10 mouse cellular contexts compared by ENCODE assay signal in the genomic region with DNA sequence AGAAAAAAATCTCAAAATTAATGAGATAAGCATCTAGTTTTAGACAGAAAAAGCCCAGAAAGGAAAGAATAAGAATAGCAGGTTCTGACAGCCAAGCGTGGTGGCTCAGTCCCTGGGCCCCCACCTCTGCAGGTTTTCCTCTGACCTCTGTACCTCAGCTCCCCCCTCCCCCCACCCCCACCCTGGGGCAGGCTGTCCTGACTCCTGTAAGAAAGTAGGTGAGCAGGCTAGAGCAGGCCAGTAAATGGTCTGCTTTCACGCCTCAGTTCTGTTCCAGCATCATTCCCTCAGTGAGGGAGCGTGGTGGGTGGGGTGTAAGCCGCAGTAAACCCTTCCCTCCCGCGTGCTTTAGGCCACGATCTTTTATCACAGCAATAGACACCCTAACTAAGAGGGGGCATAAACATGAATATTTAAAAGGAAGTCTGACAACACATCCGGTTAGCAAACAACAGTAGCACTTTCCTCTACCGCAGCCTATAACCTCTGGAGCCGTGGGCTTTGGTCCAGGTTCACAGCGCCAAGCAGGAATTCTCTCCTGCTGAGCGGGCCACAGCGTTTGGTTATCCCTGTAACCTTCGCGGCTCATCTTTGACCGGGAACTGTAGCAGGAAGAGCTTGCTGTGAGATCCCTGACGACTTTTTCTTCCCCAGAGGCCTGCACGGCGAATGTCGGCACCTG. TPM values are rescaled to one million over a fixed set of nuclear protein-coding genes. Genes with fewer than 3 reads are reported as not detected.
DNase-seq lines count a peak whose midpoint lies in the region; ATAC-seq and TF ChIP-seq lines count a peak whose summit lies in the region.
"Had no signal": no experiment of that assay in that cellular context is flagged by ENCODE, and none has a peak within 500 bp of the region (broad histone marks: within the 10 kb centered on the region; RNA-seq: fewer than 3 reads in every experiment).

No protein-coding gene starts in this region.

- 0 out of 2 replicates have a peak overlapping the region, but pooled peaks have one; percentile 2 for H3K27ac ChIP-seq in hindbrain, embryonic 12.5 days
- H3K27ac ChIP-seq in hindbrain, embryonic 11.5 days (ENCODE audit: low read depth, low read length): no peak overlapping the region
- no peak overlapping the region for H3K27ac ChIP-seq in hindbrain, postnatal 0 days
- H3K27ac ChIP-seq in liver, embryonic 13.5 days: peak overlapping the region; percentile 53
- H3K27ac ChIP-seq in forebrain, embryonic 13.5 days: no peak overlapping the region

- no peak for DNase-seq in hindbrain, embryonic 11.5 days (ENCODE audit: low spot score)
- DNase-seq in R1 (ENCODE audit: low read depth, low spot score): peak; percentile 95
- no peak for DNase-seq in hindbrain, postnatal 0 days (ENCODE audit: low spot score)
- DNase-seq in liver, embryonic 13.5 days: no peak
- DNase-seq in adrenal gland, adult (ENCODE audit: inconsistent age in 2 of 2, low spot score in 1 of 2): no peak
- no peak for DNase-seq in right cerebral cortex, adult 18-20 months

- no peak overlapping the region for H3K4me3 ChIP-seq in hindbrain, embryonic 12.5 days
- no peak overlapping the region for H3K4me3 ChIP-seq in hindbrain, embryonic 11.5 days (ENCODE audit: low read depth, low read length)
- no peak overlapping the region for H3K4me3 ChIP-seq in hindbrain, postnatal 0 days (ENCODE audit: low read length)
- no peak overlapping the region for H3K4me3 ChIP-seq in liver, embryonic 13.5 days (replicated peaks)
- no peak overlapping the region for H3K4me3 ChIP-seq in forebrain, embryonic 13.5 days
- H3K4me3 ChIP-seq: myocyte had no signal

- no peak for ATAC-seq in hindbrain, embryonic 12.5 days (ENCODE audit: low FRiP score)
- ATAC-seq in hindbrain, embryonic 11.5 days (ENCODE audit: low FRiP score): no peak
- ATAC-seq in hindbrain, postnatal 0 days: no peak
- ATAC-seq in liver, embryonic 13.5 days (ENCODE audit: low read depth): peak; percentile 29
- no peak for ATAC-seq in forebrain, embryonic 13.5 days

- peaks cover 8% of the 10 kb centered on the region for H3K4me1 ChIP-seq in hindbrain, embryonic 12.5 days
- 0 out of 2 replicates have a peak, but pooled peaks cover 2% of the 10 kb centered on the region for H3K4me1 ChIP-seq in hindbrain, embryonic 11.5 days (replicated peaks; ENCODE audit: control insufficient read depth, insufficient read depth, low read length)
- H3K4me1 ChIP-seq in hindbrain, postnatal 0 days (ENCODE audit: insufficient read depth, low read length): no peaks in the 10 kb centered on the region
- peaks cover 9% of the 10 kb centered on the region; the same call in 1 of the 2 replicates for H3K4me1 ChIP-seq in liver, embryonic 13.5 days (replicated peaks)
- H3K4me1 ChIP-seq in forebrain, embryonic 13.5 days: peaks cover 8% of the 10 kb centered on the region

- no peaks in the 10 kb centered on the region for H3K9me3 ChIP-seq in hindbrain, embryonic 12.5 days (replicated peaks)
- no peaks in the 10 kb centered on the region for H3K9me3 ChIP-seq in hindbrain, embryonic 11.5 days (ENCODE audit: control insufficient read depth, low read length)
- no peaks in the 10 kb centered on the region for H3K9me3 ChIP-seq in hindbrain, postnatal 0 days (ENCODE audit: low read length)
- no peaks in the 10 kb centered on the region for H3K9me3 ChIP-seq in liver, embryonic 13.5 days (replicated peaks)
- H3K9me3 ChIP-seq in forebrain, embryonic 13.5 days (replicated peaks): no peaks in the 10 kb centered on the region

- WGBS in hindbrain, embryonic 12.5 days: 41% methylated on average over 20 of the region's 20 CpGs
- WGBS in hindbrain, embryonic 11.5 days: 41% methylated on average over 20 of the region's 20 CpGs
- WGBS in hindbrain, postnatal 0 days: 30% methylated on average over 20 of the region's 20 CpGs
- WGBS in liver, embryonic 13.5 days (ENCODE audit: insufficient replicate concordance): 47% methylated on average over 20 of the region's 20 CpGs
- WGBS in forebrain, embryonic 13.5 days: 51% methylated on average over 20 of the region's 20 CpGs

- no peak overlapping the region; the same call in 1 of the 2 replicates for H3K4me2 ChIP-seq in hindbrain, embryonic 12.5 days (replicated peaks)
- H3K4me2 ChIP-seq in hindbrain, embryonic 11.5 days (replicated peaks; ENCODE audit: low read depth, low read length): no peak overlapping the region
- peak overlapping the region; percentile 35 for H3K4me2 ChIP-seq in hindbrain, postnatal 0 days (ENCODE audit: low read depth, low read length)
- peak overlapping the region; percentile 10; the same call in 1 of the 2 replicates for H3K4me2 ChIP-seq in liver, embryonic 13.5 days
- H3K4me2 ChIP-seq in forebrain, embryonic 13.5 days: no peak overlapping the region

- H3K27me3 ChIP-seq in hindbrain, embryonic 12.5 days: 0 out of 2 replicates have a peak, but pooled peaks cover 4% of the 10 kb centered on the region
- no peaks in the 10 kb centered on the region for H3K27me3 ChIP-seq in hindbrain, embryonic 11.5 days (ENCODE audit: control insufficient read depth, insufficient read depth, low read length)
- H3K27me3 ChIP-seq in hindbrain, postnatal 0 days (ENCODE audit: insufficient read depth, low read length): no peaks in the 10 kb centered on the region
- no peaks in the 10 kb centered on the region for H3K27me3 ChIP-seq in liver, embryonic 13.5 days
- no peaks in the 10 kb centered on the region for H3K27me3 ChIP-seq in forebrain, embryonic 13.5 days
- H3K27me3 ChIP-seq: CH12.LX had no signal

- H3K9ac ChIP-seq in hindbrain, embryonic 12.5 days: no peak overlapping the region
- H3K9ac ChIP-seq in hindbrain, embryonic 11.5 days (ENCODE audit: low read depth, low read length): no peak overlapping the region
- no peak overlapping the region for H3K9ac ChIP-seq in hindbrain, postnatal 0 days (replicated peaks; ENCODE audit: low read length)
- H3K9ac ChIP-seq in liver, embryonic 13.5 days: no peak overlapping the region
- no peak overlapping the region for H3K9ac ChIP-seq in forebrain, embryonic 13.5 days

- H3K36me3 ChIP-seq in hindbrain, embryonic 12.5 days: no peaks in the 10 kb centered on the region
- H3K36me3 ChIP-seq in hindbrain, embryonic 11.5 days (ENCODE audit: control insufficient read depth, insufficient read depth, low read length): no peaks in the 10 kb centered on the region
- H3K36me3 ChIP-seq in hindbrain, postnatal 0 days (ENCODE audit: insufficient read depth, low read length): no peaks in the 10 kb centered on the region
- no peaks in the 10 kb centered on the region for H3K36me3 ChIP-seq in liver, embryonic 13.5 days
- no peaks in the 10 kb centered on the region for H3K36me3 ChIP-seq in forebrain, embryonic 13.5 days (ENCODE audit: poor library complexity, severe bottlenecking)

- no peak for TF ChIP-seq CTCF in hindbrain, postnatal 0 days (IDR thresholded peaks at IDR 0.05; ENCODE audit: low read depth)

RNA-seq across cellular contexts. Expression of a gene that starts 24.8 kb away (rescaled TPM):
- 336 and 340 TPM in 2 replicates for polyA plus RNA-seq in hindbrain, embryonic 12.5 days (2016; fragmentation: Nextera tagmentation; extraction: Ambion mirVana)
- polyA plus RNA-seq in hindbrain, embryonic 11.5 days (2014; fragmentation: Nextera tagmentation; extraction: Ambion mirVana): 406 and 416 TPM in 2 replicates
- 126 and 135 TPM in 2 replicates for total RNA-seq in hindbrain, postnatal 0 days (2014; rRNA removed)
- 449 and 470 TPM in 2 replicates for polyA plus RNA-seq in hindbrain, postnatal 0 days (2015; fragmentation: Nextera tagmentation; extraction: Ambion mirVana)
- polyA plus RNA-seq in liver, embryonic 13.5 days (2015; fragmentation: Nextera tagmentation; extraction: Ambion mirVana): 302 and 304 TPM in 2 replicates
- polyA plus RNA-seq in forebrain, embryonic 13.5 days (2015; fragmentation: Nextera tagmentation; extraction: Ambion mirVana): 414 and 420 TPM in 2 replicates

RNA-seq across cellular contexts. Expression of a gene that starts 24.9 kb away (rescaled TPM):
- polyA plus RNA-seq in hindbrain, embryonic 12.5 days (2016; fragmentation: Nextera tagmentation; extraction: Ambion mirVana): 0.30 and 0.31 TPM in 2 replicates
- polyA plus RNA-seq in hindbrain, embryonic 11.5 days (2014; fragmentation: Nextera tagmentation; extraction: Ambion mirVana): 0.21 TPM in 1 of 2 replicates, not detected in the other
- total RNA-seq in hindbrain, postnatal 0 days (2014; rRNA removed): 0.52 and 2.4 TPM in 2 replicates
- polyA plus RNA-seq in hindbrain, postnatal 0 days (2015; fragmentation: Nextera tagmentation; extraction: Ambion mirVana): 0.09 and 0.34 TPM in 2 replicates
- 0.17 and 0.20 TPM in 2 replicates for polyA plus RNA-seq in liver, embryonic 13.5 days (2015; fragmentation: Nextera tagmentation; extraction: Ambion mirVana)
- 0.13 and 0.16 TPM in 2 replicates for polyA plus RNA-seq in forebrain, embryonic 13.5 days (2015; fragmentation: Nextera tagmentation; extraction: Ambion mirVana)

RNA-seq across cellular contexts. Expression of a gene that starts 35.7 kb away (rescaled TPM):
- 29.9 and 31.2 TPM in 2 replicates for polyA plus RNA-seq in hindbrain, embryonic 12.5 days (2016; fragmentation: Nextera tagmentation; extraction: Ambion mirVana)
- 34.0 and 36.7 TPM in 2 replicates for polyA plus RNA-seq in hindbrain, embryonic 11.5 days (2014; fragmentation: Nextera tagmentation; extraction: Ambion mirVana)
- 32.4 and 38.8 TPM in 2 replicates for total RNA-seq in hindbrain, postnatal 0 days (2014; rRNA removed)
- 22.2 and 23.2 TPM in 2 replicates for polyA plus RNA-seq in hindbrain, postnatal 0 days (2015; fragmentation: Nextera tagmentation; extraction: Ambion mirVana)
- 12.8 and 15.4 TPM in 2 replicates for polyA plus RNA-seq in liver, embryonic 13.5 days (2015; fragmentation: Nextera tagmentation; extraction: Ambion mirVana)
- 13.7 TPM in 2 replicates for polyA plus RNA-seq in forebrain, embryonic 13.5 days (2015; fragmentation: Nextera tagmentation; extraction: Ambion mirVana)

Comparison
In these comparisons a context has a peak if more than half of its experiments do, and no peak if none do; other contexts are left out.
1. H3K27ac ChIP-seq: peak in hindbrain, embryonic 12.5 days (single experiment) and liver, embryonic 13.5 days (single experiment); none in hindbrain, embryonic 11.5 days (single experiment), hindbrain, postnatal 0 days (single experiment) and forebrain, embryonic 13.5 days (single experiment).
2. H3K4me2 ChIP-seq: peak in hindbrain, postnatal 0 days (single experiment) and liver, embryonic 13.5 days (single experiment); none in hindbrain, embryonic 12.5 days (single experiment), hindbrain, embryonic 11.5 days (single experiment) and forebrain, embryonic 13.5 days (single experiment).